Mouse (Mus musculus) layer of hippocampus, adult 8-10 months (tissue): ENCODE results near the gene Tbc1d1. TPM values are rescaled to one million over a fixed set of nuclear protein-coding genes. Genes with fewer than 3 reads are reported as not detected.
A peak's percentile ranks its signal among the peaks of the same experiment; 100 is the strongest.
"Not testable (repeated sequence)": the region's sequence is repeated elsewhere in the genome, so short reads cannot be mapped to it uniquely, and the experiment has no call there.

Experiments used
- DNase-seq, 2 experiments: peaks; one replicate each; pipeline ENCODE4 v3.0.0; 2022; ENCODE audit warnings: low spot score in 2 of 2
- total RNA-seq, 4 experiments: library from RNA; stranded (reverse); gene quantifications; 2 replicates each; pipeline ENCODE4 v1.2.4; 2022

The Tbc1d1 gene
- total RNA-seq, 4 experiments from 2014 or later: 26.0 to 30.5 (median 28.4) TPM

DNA sequence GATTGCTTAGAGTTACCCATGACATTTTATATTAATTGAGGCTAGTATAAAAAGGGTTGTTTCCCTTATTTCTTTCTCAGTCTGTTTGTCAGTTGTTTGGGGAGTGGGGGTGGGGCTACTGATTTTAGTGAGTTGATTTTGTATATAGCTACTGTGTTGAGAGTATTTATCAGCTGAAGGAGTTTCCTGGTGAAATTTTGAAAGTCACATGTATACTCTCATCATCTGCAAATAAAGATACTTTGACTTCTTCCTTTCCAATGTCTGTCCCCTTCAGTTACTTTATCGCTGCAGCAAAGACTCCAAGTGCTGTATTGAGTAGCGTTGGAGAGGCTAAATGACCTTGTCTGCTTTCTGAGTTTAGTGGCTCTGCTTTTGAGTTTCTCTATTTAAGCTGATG lies 151.2 kb downstream of the Tbc1d1 start:
- no peak for DNase-seq

- DNase-seq: no peak
Measured at GRCm38 (mm10) chr5:64312295-64312694, 156.2 kb downstream of the Tbc1d1 start.

DNA sequence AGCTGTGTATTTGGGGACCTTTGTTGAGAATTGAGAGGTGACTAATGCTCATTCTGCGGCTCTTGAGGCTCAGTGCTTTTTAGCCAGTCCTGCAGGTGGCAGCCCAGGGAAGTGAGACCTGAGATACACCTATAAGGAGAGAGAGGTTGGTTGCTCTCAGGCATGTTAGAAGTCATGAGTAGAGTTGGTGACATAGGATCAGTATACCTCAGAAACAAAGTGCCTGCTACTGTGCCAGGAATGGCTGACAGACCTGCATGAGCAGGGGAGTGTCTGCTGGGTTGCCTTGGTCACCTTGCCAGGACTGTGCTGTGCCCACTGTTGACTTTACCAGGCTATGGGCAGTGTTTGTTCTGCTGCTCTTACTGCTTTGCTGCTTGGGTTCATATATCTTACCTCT lies 157.4 kb downstream of the Tbc1d1 start:
- DNase-seq: no peak

GRCm38 (mm10) chr5:64314288-64315052 lies 158.4 kb downstream of the Tbc1d1 start:
- DNase-seq: no peak

DNA sequence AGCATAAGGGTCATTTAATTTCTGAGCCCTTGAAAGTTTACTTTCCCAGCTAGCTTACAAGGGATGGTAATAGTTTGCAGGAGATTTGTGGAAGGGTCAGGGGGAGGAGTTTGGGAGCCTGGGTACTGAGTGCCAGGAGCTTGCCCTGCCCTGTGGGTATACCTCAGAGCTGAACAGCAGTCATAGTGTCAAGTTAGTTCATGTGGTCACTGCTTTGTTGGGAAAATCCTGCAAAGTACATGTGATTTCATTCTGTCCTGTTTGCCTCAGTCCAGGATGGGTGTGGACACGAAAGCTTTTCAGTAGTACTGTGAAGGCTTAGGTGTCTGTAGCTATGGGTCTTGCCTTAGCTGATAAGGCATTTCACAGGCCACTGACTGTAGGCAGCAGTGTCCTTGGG lies 159.0 kb downstream of the Tbc1d1 start:
- DNase-seq: no peak

DNA sequence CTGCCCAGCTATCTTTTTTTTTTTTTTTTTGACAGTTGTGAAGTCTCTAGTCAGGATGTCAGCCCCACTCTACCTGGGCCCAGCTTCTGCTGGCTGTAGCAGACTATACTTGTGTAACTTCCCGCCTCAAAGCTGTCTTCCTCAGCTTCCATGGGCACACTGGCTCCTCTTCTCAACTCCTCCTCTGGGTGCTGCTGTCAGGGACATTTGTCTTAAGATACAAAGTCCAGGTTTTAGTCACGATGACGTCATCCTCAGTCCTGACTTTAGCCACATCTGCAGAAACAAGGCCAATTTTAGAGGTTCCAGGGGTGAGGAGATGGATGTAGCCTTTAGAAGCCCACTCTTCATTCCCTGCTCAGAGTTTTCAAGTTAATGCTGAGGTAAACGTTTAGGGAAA lies 167.2 kb downstream of the Tbc1d1 start:
- DNase-seq: no peak

- no peak for DNase-seq
Measured at GRCm38 (mm10) chr5:64324353-64324752, 168.2 kb downstream of the Tbc1d1 start.

DNA sequence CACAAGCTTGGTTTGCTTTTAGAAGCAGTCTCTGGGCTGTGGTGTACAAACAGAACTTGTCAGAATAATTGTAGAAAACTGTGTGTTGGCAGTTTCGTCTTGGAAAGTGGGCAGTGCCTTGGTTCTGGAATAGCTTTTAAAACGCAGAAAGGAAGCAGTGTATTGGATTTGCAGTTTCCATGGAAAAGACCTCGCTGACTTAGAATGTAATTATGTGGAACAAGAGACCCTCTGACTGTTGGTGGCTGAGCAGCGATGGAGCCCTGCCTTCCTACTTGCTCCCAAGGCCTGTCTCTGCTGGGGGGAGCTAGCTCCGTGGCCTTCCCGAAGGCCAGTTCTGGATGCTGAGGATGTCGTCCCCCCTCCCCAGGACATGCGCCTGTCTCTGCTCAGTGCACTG lies 168.8 kb downstream of the Tbc1d1 start:
- no peak for DNase-seq

- DNase-seq: no peak
Measured at GRCm38 (mm10) chr5:64325741-64326355, 169.7 kb downstream of the Tbc1d1 start.

DNA sequence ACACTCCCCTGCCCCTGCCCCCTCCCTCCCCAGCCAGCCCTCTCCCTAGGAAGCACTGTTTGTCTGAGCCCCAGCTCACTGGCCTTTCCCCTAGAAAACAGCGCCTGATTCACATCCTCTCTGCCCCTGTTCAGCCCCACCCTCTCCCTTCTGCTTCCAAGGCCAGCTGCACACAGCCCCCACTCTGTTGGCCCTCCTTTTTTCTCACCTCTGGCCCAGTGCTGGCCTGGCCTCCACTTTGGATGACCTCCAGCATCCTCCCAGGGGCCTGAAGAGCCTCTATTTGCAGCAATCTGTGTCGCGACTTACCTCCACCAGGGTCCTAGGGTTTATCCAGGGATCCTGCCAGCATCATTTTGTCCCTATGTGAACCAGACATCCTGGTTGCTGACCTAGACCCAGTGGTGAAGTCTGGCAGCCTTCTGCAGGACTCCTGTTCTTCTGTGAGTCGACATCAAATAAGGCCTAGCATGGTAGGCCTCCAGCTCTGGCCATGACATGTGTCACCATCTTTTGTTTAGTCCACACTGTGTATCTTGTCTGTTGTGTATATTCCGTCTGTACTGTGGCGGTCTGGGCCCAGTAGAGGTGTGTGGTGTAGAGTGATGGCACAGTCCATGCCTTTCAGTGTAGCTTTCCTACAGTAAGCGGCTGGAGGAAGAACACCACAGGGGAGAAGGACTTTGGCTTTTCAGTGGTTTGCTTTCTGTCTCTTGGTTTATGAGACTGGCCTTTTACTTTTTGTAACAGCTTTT lies 170.5 kb downstream of the Tbc1d1 start:
- no peak for DNase-seq

- no peak for DNase-seq
Measured at GRCm38 (mm10) chr5:64327212-64327902, 171.3 kb downstream of the Tbc1d1 start.

GRCm38 (mm10) chr5:64336767-64337408 lies 180.8 kb downstream of the Tbc1d1 start:
- DNase-seq: peak; percentile 74 to 75

GRCm38 (mm10) chr5:64338795-64339194 lies 182.7 kb downstream of the Tbc1d1 start:
- DNase-seq: not testable (repeated sequence)

DNA sequence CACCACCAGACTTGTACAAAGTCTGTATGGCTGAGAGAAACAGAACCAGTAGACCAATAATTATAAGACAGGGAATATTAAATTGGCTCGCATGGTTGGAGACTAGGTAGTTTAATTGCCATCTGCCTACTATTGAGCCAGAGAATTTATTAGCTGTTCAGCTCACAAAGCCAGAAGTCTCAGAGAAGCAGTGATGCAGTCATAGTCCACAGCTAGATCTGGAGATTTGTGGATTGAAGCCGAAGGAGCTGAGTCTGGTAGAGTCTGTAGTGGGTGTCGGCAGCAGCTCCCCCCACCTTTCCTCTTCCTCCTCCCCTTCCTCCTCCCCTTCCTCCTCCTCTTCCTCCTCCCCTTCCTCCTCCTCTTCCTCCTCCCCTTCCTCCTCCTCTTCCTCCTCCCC lies 184.3 kb downstream of the Tbc1d1 start:
- DNase-seq: no peak

GRCm38 (mm10) chr5:64341671-64342070 lies 185.6 kb downstream of the Tbc1d1 start:
- DNase-seq: no peak

GRCm38 (mm10) chr5:64342138-64342537 lies 186.0 kb downstream of the Tbc1d1 start:
- no peak for DNase-seq

DNA sequence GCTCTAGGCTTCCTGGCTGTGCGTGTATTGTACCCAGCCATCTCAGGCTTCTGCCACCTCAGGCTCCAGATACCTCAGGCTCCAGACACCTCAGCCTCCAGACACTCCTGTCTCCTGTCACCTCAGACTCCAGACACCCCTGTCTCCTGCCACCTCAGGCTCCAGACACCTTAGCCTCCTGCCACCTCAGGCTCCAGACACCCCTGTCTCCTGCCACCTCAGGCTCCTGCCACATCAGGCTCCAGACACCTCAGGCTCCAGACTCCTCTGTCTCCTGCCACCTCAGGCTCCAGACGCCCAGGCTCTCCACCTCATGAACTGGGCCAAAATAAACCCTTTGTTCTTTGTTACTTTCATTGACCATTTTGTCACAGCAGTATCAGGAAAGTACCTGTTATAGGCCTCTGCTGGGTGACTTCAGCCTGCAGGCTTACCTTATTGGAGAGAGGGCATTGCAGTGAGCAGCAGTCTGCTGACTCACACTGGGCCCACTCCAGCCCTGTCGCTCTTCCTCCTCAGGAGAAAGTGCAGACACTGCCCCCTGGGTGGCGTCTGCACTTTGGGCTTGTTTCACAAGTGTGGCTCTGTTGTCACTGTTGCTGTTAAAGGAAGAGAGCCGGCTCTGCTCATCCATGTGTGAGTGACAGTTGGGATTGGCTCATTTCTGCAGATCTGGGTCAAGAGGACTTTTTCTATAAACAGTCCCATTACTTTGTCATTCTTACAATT lies 188.0 kb downstream of the Tbc1d1 start:
- DNase-seq: no peak

GRCm38 (mm10) chr5:64345181-64345735 lies 189.2 kb downstream of the Tbc1d1 start:
- DNase-seq: no peak

GRCm38 (mm10) chr5:64345761-64346160 lies 189.7 kb downstream of the Tbc1d1 start:
- no peak for DNase-seq

DNA sequence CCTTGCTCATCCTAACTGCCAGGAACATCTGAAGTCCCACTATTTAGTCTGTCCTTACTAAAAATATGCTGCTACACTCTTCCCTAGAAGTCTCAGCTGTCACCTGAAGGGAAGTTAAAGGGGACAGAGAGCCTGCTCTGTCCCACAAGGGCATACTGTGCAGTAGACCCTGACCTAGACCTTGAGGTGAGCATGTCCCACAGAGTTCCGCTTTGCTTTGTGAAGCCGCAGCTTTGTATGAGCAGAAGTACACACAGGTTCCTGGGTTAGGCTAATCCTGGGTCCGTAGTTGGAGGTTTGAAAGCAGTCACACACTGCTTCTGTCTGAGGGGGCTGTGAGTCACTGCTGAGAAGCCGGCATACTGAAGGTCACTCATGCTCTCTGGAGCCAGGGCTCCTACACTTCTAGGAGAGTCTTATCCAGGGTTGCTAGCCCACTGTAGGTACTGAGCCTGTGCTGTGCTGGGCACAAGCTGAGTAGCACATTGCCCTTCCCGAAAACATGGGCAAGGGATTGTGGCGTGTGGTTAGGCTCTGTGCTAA lies 190.3 kb downstream of the Tbc1d1 start:
- no peak for DNase-seq
